Mouse (Mus musculus) B cell, adult 2 months (primary cell): ENCODE data around the gene Prss12.
"Not testable (repeated sequence)": the region's sequence is repeated elsewhere in the genome, so short reads cannot be mapped to it uniquely, and the experiment has no call there.

Experiments
- DNase-seq, 2 experiments: peaks; one replicate each; pipeline ENCODE4 v3.0.0; 2022

Gene Prss12

DNA sequence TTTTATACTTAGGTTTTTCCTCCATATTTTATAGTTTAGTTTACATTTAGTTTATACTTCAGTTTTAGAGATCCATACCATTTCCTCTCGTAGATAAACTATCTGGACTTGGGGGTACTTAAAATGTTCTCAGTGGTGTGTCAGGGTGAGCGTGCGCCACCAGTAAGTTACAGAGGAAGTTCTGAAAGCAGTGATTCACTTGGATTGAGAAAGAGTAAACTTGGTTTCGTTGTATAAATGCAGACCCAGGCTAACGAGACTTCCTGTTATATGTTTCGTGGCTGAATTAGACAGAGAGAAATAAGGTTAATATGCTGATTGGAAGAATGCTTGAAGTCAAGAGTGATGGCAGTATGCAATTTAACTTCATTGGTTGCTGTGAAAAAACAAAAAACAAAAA, 34.6 kb downstream of the Prss12 start:
- no peak for DNase-seq

DNA sequence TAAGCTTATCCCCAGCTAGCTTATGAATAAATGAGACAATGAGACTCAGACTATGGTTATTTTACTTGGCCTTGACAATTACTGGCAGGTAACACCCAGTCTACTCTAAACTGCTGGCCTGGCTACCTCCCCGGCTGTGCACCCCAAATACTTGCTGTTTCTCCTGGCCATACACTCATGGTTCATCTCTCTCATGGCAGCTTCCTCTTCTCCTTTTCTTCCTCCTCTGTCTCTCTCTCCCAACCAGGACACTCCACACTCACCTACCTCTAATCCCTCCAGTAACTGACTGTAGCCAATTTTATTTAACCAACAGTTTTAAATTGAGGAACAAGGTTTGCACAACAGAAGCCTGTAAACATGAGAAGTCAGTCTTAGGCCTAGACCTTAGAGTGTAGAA, 45.1 kb downstream of the Prss12 start:
- DNase-seq: no peak

DNA sequence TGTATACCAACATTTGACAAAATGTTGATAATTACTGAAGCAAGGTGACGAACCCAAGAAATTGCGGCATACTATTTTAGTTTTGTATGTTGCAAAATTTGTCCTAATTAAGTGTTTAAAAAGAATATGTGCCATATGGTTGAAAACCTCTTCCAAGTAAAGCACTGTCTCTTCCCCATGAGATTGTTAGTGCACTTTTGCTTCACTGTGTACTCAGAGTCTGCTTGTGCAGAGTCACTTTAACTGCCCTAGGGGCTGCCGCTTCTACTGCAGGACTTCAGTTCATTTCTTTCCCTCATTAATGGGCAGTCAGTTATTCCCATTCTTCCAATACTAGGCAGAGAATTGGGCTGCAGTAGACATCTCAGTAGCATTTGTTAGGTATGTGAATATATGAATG, 46.5 kb downstream of the Prss12 start:
- DNase-seq: no peak

DNA sequence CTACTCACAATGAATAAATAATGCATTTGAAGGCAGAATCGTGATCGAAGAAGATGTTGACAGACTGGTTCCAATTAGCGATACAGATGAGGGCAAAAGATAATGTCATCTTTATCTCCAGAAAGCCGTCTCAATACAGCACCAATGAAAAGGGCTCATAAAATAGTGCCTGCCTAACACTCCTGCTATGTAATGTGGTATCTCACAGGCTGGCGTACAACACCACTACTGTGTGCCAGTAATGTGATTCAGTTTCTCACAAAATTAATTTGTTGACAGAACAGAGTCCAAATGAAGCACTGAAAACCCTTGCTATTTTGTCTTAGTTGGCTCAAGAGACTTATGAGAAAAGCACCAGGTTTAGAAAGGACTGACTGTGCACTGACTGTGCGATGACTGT, 48.4 kb downstream of the Prss12 start:
- no peak for DNase-seq

DNA sequence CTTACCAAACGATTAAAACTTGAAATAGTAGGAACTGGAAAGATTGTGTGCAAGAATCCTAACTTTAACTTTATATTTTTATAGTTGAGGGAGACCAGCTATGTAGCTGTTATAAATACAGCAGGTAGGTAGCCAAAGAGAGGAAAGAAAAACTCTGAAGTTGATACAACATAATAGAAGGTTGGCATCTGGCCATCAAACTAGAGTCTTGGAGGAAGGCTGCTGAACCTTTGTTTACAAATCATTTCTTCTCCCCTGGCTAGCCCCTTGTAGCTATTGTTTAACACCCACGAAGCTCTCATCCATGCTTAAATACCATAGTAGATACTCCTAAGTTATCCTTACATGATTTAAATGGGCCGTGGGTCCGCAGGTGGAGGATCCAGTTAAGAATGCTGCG, 52.1 kb downstream of the Prss12 start:
- no peak for DNase-seq

DNA sequence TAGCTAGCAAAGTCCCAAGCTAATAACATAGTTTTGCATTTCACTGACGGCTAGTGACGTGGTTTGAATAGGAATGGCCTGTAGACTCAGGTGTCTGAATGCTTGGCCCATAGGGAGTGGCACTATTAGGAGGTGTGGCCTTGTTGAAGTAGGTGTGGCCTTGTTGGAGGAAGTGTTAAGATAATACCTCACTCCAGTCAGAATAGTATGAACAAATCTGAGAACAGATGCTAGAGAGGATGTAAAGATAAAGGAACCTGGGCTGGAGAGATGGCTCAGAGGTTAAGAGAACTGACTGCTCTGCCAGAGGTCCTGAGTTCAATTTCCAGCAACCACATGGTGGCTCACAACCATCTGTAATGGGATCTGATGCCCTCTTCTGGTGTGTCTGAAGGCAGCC, 55.1 kb downstream of the Prss12 start:
- DNase-seq: not testable (repeated sequence)

DNA sequence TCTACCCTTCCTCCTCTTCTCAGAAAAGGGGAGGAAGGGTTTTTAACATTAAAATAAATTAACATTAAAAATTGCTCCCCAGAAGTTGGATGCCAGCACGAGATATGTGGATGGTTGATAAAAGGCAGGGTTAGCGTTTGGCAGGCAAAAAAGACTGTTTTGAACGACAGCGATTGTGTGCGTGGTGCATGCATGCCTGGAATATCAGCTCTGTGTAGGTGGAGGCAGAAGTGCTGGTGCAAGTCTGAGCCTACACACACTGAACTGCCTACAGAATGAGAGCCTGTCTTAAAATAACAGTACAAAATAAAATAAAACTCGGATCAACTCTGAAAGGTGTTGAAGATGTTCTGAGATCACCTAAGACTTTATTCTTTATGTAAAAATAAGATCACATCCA, 57.2 kb downstream of the Prss12 start:
- no peak for DNase-seq

DNA sequence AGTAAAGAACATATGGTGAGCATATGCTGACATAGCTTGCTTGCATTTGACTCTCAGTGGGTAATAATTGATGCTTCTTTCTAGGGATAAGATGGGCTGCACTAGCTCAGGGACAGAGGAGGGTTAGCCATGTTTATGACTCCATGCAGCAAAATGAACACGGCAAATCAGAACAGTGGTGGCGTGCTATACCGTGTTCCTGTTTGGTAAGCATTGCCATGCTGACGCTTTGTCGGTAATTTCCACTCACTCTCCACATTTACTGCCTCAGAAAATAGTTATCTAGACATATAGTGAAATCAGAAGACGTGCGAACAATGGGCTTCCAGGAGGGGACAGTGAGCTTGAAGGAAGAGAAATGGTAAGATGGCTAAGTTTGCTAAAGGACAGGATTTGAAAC, 58.1 kb downstream of the Prss12 start:
- no peak for DNase-seq

DNA sequence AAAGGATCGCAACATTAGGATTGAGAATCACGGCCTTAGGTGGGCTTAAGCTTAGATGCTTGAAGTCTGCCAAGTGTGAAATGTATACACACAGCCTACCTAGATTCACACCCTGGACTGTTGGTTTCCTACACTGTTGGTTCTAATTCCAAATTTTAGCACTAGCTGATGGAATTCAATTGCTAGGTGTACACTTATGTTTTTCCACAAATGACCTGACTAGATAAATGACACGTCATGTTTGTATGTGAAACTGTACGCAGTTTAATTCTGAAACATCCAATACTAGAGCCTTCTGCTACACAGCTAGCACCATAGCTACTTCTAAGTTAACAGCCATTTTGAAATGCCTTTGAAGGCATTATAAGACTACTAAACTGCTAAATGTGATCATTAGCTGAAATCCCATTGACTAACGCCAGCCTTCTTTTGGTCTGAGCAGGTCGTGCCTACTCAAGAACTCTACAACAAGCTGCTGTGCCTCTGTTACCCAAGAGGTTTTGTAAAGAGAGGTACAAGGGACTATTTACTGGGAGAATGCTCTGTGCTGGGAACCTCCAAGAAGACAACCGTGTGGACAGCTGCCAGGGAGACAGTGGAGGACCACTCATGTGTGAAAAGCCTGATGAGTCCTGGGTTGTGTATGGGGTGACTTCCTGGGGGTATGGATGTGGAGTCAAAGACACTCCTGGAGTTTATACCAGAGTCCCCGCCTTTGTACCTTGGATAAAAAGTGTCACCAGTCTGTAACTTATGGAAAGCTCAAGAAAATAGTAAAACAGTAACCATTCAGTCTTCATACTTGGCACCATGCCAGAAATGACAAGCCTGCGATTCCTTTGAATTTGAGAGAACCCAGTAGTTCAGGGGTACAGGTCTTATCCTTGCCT, 59.3 kb downstream of the Prss12 start:
- peak; percentile 23 to 32 for DNase-seq

DNA sequence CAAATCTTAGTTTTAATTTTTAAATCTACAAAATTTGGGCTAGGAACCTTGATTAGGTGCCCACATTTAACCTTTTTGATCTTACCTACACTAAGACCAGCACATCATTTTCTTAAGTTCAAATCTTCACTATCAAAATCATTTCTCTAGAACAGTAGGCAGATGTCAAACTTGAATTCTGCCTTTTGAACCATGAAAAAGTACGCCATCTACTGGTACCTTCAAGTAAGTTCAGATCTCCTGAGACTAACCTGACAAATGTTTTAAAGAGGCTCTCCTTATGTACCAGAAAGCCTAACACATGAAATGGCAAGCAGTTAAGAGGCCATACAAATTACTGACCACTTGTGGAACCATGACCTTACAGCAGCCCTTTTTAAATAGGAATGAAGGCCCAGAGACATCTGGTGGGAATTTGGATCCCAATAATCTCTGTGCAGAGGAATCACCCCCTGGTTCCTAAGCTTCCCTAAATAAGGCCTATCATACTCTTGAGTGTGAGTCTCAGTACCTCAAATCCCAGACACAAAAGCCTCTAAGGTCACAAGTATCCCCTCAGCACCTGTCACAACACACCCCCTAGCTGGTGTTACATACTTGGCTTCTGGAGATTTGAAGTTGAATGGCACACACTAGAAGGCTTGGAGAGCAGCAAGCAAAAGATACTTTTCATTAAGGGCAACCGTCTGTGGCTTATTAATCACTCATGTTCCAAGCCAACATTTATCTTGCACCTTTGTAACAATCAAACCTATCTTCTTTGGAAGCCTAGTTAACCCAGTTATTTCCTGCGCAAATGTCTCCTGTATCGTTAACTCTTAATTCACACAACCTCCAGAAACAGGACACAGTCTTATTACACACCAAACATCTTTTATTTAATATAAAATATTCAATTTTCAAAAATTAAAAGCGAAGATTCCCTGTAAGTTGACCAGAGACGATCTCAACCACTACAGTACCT, 60.3 kb downstream of the Prss12 start:
- DNase-seq: peak; percentile 12 to 34

DNA sequence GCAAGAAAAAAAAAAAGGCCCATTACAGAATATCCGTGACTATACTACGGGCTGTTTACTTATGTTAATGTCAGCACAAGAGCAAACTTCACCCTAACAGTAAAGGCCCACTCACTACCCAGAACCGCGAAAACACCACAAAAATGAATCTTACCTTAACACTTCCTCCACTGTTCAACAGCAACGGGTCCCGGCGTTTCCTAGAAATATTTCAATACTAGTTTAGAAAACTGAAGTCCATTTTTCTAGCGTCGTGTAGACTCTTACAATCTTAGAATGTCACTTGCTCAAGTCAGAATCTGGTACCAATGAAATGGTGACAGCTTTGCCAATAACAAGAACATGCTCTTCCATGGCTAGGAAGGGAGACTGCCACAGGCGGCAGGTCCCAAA, 60.9 kb downstream of the Prss12 start:
- no peak for DNase-seq

DNA sequence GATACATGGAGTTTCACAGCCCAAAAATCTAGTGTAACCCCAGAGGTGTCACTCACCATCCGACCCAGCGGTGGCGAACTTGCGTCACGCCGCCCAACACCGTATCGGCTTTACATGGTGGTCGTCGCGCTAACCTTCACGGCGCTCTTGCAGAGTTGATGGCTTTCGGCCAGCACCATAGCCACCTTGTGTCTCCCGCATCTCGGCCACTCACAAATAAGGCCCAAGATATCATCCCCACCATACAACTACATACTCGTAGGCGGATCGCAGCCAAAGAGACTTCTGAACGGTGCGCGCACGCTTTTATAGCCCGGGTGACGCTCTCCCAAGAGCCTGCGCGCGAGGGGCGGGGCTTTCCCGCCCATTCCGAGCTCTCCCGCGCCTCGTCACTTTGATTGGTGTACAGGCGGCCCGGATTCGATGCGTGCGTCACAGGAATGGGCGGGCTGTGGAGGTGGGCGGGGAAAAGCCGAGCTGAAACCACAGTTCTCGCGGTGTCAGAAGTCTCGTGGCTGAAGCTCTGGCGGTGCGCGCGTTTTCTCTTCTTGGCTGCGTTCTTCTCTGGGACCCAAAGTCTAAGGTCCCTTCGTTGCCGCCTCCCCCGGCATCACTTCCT, 61.5 kb downstream of the Prss12 start:
- peak; percentile 100 for DNase-seq

DNA sequence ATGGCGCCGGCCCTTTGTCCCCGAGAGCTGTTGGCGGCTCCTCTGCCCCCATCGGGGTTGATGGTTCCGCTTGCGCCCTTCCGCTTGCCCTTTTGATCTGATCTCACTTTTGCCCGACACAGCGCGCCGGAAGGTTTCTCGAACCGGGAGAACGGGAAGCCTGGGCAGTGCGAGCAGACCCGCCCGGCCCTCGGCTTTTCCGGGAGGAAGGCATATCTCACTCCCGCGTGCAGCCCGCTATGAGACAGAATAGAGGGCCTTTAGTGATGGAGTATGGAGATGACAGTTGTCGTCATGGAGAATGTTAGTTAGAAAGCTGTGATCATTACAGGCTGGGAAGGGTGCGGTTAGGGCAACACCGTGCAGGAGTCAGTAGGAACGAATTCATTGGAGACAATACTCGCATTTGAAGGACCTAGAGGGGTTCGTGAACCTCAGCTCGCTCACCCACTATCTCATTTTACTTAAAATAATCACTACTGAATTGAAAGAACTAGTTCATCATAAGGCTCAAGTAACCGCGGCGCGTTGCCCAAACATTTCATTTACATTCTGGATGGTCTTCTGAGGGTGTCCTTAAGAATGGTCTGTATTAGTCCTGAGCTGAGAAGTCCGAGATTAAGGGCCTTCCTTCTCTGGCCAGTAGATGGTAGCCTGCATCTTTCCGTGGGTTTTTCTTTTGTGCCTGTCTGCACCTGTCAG, 62.1 kb downstream of the Prss12 start:
- no peak for DNase-seq

DNA sequence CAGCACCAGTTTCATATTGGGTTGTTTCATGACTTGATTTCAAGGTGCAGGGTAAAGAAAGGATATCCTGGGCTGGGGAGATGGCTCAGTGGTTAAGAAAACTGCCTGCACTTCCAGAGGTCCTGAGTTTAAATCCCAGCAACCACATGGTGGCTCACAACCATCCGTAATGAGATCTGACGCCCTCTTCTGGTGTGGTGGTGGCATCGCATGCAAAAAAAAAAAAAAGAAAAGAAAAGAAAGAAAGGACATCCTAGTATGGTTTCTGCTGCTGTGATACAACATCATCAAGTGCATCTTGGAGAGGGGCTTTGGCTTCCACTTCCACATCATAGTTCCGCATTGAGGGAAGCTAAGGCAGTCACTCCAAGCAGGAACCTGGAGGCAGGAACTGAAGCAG, 65.1 kb downstream of the Prss12 start:
- DNase-seq: no peak

DNA sequence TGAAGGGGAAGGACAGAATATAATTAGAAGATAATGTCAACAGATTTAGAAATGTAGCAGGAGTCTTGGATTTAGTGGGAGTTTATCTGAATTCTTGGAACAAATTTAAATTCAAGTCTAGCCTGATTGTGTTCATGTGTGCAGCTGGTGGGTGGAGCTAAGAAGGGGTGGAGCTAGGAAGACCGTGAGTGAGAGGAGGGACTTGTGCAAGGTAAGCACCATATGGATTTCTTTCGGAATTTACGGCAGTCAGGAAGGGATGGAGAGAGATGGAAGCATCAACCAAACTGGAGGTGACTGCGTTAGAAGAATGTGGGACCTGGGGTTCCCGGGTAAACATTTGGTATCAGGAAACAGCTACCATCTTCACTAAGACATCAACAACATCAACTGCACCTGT, 68.2 kb downstream of the Prss12 start:
- DNase-seq: peak in 1 of 2 experiments; percentile 25

DNA sequence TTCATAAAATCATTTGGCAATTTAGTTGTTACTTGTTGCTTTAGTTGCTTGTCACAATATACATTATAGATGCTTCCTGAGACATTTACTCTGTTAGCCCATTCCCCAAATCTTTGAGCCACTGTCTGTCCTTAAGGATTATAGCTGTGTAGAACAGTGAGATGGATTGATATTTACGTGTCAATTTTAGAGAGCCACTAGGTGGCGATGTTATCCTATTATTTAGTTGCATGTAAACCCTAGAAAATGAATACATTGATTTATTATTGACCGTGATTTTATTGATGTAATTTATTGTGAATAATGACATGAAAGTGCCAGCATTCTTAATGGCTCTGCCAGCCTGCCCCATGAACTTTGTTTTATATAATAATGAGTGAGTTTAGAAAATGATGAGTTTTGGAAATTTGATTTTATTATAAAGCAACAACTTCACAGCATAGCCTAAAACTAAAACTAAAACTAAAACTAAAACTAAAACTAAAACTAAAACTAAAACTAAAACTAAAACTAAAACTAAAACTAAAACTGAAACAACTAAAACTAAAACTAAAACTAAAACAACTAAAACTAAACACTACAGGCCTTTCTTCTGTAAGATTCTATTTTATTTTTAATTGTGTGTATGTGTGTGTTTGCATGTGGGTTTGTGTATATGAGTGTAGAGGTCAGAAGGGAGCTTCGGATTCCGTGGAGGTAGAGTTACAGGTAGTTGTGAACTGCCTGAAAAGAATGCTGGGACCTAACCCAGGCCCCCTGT, 69.1 kb downstream of the Prss12 start:
- peak; percentile 65 to 66 for DNase-seq

DNA sequence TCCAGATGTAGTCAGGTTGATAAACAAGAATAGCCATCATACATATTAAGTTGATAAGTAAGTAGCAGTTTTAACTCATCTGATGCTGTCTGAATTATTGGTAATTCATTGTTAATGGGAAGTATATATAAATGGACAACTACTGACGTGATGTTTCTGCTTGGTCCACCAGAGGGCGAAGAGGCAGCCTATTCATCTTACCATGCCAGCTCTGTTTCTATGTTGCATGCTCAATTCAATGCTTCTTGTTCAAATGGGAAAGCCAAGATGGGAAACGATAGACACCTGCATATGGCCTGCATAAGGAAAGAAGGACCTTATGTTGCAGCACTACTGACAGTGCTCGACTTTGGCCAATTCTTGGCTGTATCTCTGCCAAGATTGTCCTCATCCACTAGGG, 70.1 kb downstream of the Prss12 start:
- peak; percentile 34 to 36 for DNase-seq

DNA sequence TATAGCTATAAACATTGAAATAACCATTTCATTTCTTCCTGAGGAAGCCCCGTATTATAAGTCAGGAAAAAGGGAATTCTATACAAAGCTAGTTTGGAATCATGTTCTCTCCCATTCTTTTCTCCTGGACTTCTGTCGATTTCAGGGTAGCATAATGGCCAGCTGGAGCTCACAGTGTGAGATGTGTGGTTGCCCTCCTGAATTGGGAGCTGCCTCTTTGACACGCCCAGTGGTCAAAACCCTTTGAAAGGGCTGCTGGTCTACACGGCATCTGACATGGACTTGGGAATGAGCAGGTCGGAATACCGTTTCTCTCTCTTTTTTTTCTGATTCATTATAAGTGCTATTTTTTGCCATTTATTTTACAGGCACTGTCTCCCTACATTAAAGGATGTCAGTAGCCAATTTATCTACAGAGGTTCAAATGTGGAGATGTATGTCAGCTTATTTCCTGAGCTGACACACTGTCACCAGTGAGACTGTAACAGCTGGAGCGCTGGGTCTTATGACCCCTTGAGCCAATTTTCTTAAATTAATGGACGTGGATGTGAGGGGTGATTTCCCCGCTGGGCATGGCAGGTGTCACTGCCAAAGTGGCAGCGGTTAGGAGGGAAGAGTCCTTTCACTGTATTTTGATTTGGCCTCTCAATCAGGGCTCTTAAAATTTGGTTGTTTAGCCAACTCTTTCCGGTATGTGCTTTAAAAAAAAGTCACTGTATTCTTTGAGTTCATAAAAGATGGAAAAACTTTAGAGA, 79.8 kb downstream of the Prss12 start:
- no peak for DNase-seq

DNA sequence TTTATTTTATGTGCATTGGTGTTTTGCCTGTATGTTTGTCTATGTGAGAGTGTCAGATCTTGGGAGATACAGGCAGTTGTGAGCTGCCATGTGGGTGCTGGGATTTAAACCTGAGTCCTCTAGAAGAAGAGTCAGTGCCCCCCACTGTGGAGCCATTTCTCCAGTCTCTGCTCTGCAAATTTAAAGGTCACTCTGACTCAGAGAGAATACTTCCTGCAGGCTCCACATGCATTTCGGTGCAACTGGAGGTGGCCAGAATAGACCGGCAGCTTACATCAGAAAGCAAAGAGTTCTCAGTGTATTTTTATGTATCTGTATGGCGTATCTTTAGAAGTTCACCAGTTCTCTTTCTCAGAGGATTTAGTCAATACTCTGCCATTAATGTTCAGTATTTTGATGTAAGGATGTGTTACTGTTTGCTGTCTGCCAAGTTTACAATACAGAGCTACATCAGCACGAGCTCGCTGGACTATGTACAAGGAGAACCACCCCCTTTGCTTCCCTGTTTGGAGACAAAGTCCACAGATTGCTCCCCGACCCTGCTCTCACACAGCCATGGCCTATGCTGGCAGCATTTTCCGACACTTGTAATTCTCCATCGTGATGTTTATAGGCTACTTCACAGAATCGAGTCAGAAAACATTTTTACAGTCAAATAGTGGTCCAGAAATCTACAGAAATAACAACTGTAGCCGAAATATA, 81.2 kb downstream of the Prss12 start:
- DNase-seq: no peak

DNA sequence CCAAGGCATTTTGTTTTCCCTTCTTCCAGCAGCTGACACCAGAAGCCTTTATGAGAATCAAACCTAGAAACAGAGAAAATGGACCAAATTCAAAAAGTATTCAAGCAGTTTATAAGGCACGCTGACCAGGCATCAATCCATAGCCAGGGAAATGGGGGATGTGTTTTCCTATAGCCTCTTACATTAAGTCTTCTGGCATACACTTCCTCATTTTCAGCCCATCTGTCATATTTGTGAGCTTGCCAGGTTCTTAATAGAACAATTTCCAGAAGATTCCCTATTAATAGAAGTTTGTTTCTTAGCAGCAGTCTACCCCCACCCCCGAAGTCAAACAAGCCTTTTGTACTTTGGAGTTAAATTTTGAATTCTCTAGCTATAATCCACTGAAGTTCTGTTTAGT, 84.4 kb downstream of the Prss12 start:
- no peak for DNase-seq

DNA sequence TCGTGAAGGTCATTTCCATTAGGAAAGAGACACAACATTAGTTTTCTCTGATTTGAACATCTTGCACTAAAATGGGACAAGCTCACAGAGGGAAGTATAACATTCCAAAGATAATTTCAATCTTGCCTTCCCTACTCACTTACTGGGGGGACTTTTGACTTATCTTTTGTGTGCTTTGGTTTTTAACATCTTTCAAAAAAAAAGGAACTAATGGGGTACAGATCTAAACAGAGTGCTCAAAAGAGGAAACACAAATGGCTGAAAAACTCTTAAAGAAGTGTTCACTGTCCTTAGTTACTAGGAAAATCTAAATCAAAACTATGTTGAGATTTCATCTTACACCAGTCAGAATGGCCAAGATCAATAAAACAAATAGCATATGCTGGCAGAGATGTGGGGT, 90.6 kb downstream of the Prss12 start:
- DNase-seq: no peak
